Mouse (Mus musculus) MEL (cell line): ENCODE data around the gene Ggnbp2. TPM values are rescaled to one million over a fixed set of nuclear protein-coding genes. Genes with fewer than 3 reads are reported as not detected.

ENCODE experiments used
- DNase-seq: peaks from one replicate; pipeline ENCODE4 v3.0.0; 2011; ENCODE audit warnings: low read depth, low spot score
- H3K27ac ChIP-seq: 2 replicates; pipeline ENCODE4 v1.5.1; 2012; ENCODE audit warnings: low read depth, mild to moderate bottlenecking, control low read depth, low read length, moderate library complexity; ENCODE audit not compliant: control insufficient read depth
- H3K27me3 ChIP-seq, 2 experiments: fragments of 150-350 bp in 1 of 2; sonication (generic) in 1 of 2; 2 replicates each; pipeline ENCODE4 v1.6.1; 2012; ENCODE audit warnings: low read length in 2 of 2, mild to moderate bottlenecking in 2 of 2, improper control_type of control experiment in 1 of 2, moderate library complexity in 1 of 2; ENCODE audit not compliant: insufficient read depth in 2 of 2, control insufficient read depth in 1 of 2
- H3K36me3 ChIP-seq, 2 experiments: 2 replicates each; pipeline ENCODE4 v1.6.1; 2012 to 2014; ENCODE audit warnings: low read length in 2 of 2, improper control_type of control experiment in 1 of 2, inconsistent platforms in 1 of 2, mild to moderate bottlenecking in 1 of 2; ENCODE audit not compliant: insufficient read depth in 2 of 2, control insufficient read depth in 1 of 2
- H3K4me1 ChIP-seq, 2 experiments: fragments of 150-350 bp in 1 of 2; sonication (generic) in 1 of 2; 2 replicates each; pipeline ENCODE4 v1.6.1; 2012; ENCODE audit warnings: low read length in 2 of 2, improper control_type of control experiment in 1 of 2, mild to moderate bottlenecking in 1 of 2; ENCODE audit not compliant: insufficient read depth in 2 of 2, control insufficient read depth in 1 of 2
- H3K4me3 ChIP-seq, 2 experiments: fragments of 150-350 bp in 1 of 2; sonication (generic) in 1 of 2; 2 replicates each; pipeline ENCODE4 v1.5.1; 2012; ENCODE audit warnings: low read depth in 2 of 2, low read length in 2 of 2, mild to moderate bottlenecking in 2 of 2, moderate library complexity in 2 of 2, control low read depth in 1 of 2, improper control_type of control experiment in 1 of 2; ENCODE audit not compliant: control insufficient read depth in 1 of 2, insufficient read depth in 1 of 2
- H3K79me2 ChIP-seq: 2 replicates; pipeline ENCODE4 v1.6.1; 2012; ENCODE audit warnings: mild to moderate bottlenecking, low read length, moderate library complexity; ENCODE audit not compliant: control insufficient read depth, poor library complexity, insufficient read depth
- H3K9ac ChIP-seq: 2 replicates; pipeline ENCODE4 v1.6.1; 2012; ENCODE audit warnings: low read depth, mild to moderate bottlenecking, control low read depth, low read length, moderate library complexity; ENCODE audit not compliant: control insufficient read depth, poor library complexity, severe bottlenecking
- H3K9me3 ChIP-seq: fragments of 150-350 bp; sonication (generic); replicated peaks from 2 replicates; pipeline ENCODE4 v1.6.1; 2012; ENCODE audit warnings: mild to moderate bottlenecking, low read length, improper control_type of control experiment, moderate library complexity; ENCODE audit not compliant: insufficient read depth
- BHLHE40 ChIP-seq: IDR thresholded peaks from 2 replicates; pipeline ENCODE4 v1.6.1; 2012; ENCODE audit warnings: low read depth, mild to moderate bottlenecking, inconsistent platforms, low read length, improper control_type of control experiment, borderline replicate concordance
- CHD1 ChIP-seq: IDR thresholded peaks from 2 replicates; pipeline ENCODE4 v1.6.1; 2012; ENCODE audit warnings: low read depth, mild to moderate bottlenecking, inconsistent platforms, low read length, improper control_type of control experiment
- CHD2 ChIP-seq: IDR thresholded peaks from 2 replicates; pipeline ENCODE4 v1.6.1; 2011; ENCODE audit warnings: low read length, improper control_type of control experiment
- E2F4 ChIP-seq: IDR thresholded peaks from 2 replicates; pipeline ENCODE4 v1.6.1; 2011; ENCODE audit warnings: low read depth, low read length, improper control_type of control experiment, borderline replicate concordance
- ELF1 ChIP-seq: IDR thresholded peaks from 2 replicates; pipeline ENCODE4 v1.6.1; 2014; ENCODE audit warnings: low read depth, mild to moderate bottlenecking, inconsistent platforms, low read length, improper control_type of control experiment, moderate library complexity
- EP300 ChIP-seq, 2 experiments: IDR thresholded peaks; 2 replicates each; pipeline ENCODE4 v1.6.1; 2011; ENCODE audit warnings: improper control_type of control experiment in 2 of 2, low read length in 2 of 2, low read depth in 1 of 2, mild to moderate bottlenecking in 1 of 2
- GABPA ChIP-seq: IDR thresholded peaks from 2 replicates; pipeline ENCODE4 v1.6.1; 2012; ENCODE audit warnings: low read depth, mild to moderate bottlenecking, inconsistent platforms, low read length, improper control_type of control experiment, moderate library complexity
- JUND ChIP-seq: IDR thresholded peaks from 2 replicates; pipeline ENCODE4 v1.6.1; 2011; ENCODE audit warnings: low read depth, mild to moderate bottlenecking, improper control_type of control experiment, low read length
- KAT2A ChIP-seq: conservative IDR thresholded peaks from 2 replicates; pipeline ENCODE4 v1.6.1; 2012; ENCODE audit warnings: low read depth, low read length, improper control_type of control experiment, inconsistent platforms
- MAFK ChIP-seq: IDR thresholded peaks from 2 replicates; pipeline ENCODE4 v1.6.1; 2011; ENCODE audit warnings: low read depth, mild to moderate bottlenecking, low read length, improper control_type of control experiment, borderline replicate concordance
- MAZ ChIP-seq: IDR thresholded peaks from 2 replicates; pipeline ENCODE4 v1.6.1; 2012; ENCODE audit warnings: low read depth, mild to moderate bottlenecking, inconsistent platforms, low read length, improper control_type of control experiment
- MEF2A ChIP-seq: IDR thresholded peaks from 2 replicates; pipeline ENCODE4 v1.6.1; 2014; ENCODE audit warnings: low read depth, mild to moderate bottlenecking, inconsistent platforms, low read length, improper control_type of control experiment; ENCODE audit not compliant: poor library complexity, insufficient replicate concordance, severe bottlenecking; ENCODE audit errors: extremely low read depth
- MYB ChIP-seq: IDR thresholded peaks from 2 replicates; pipeline ENCODE4 v1.6.1; 2011; ENCODE audit warnings: mild to moderate bottlenecking, low read depth, low read length, improper control_type of control experiment
- MYC ChIP-seq: IDR thresholded peaks from 2 replicates; pipeline ENCODE4 v1.6.1; 2011; ENCODE audit warnings: low read depth, mild to moderate bottlenecking, low read length, improper control_type of control experiment, moderate library complexity
- NELFE ChIP-seq: IDR thresholded peaks from 2 replicates; pipeline ENCODE4 v1.6.1; 2011; ENCODE audit warnings: low read depth, low read length, improper control_type of control experiment
- POLR2A ChIP-seq, 2 experiments: IDR thresholded peaks; 2 replicates each; pipeline ENCODE4 v1.6.1; 2011 to 2012; ENCODE audit warnings: low read length in 2 of 2, mild to moderate bottlenecking in 2 of 2, control low read depth in 1 of 2, improper control_type of control experiment in 1 of 2, low read depth in 1 of 2, moderate library complexity in 1 of 2; ENCODE audit not compliant: control insufficient read depth in 1 of 2, insufficient read depth in 1 of 2, poor library complexity in 1 of 2
- RAD21 ChIP-seq: IDR thresholded peaks from 2 replicates; pipeline ENCODE4 v1.6.1; 2011; ENCODE audit warnings: mild to moderate bottlenecking, low read depth, low read length, improper control_type of control experiment
- SIN3A ChIP-seq: IDR thresholded peaks from 2 replicates; pipeline ENCODE4 v1.6.1; 2012; ENCODE audit warnings: low read length, improper control_type of control experiment, inconsistent platforms
- TAL1 ChIP-seq: IDR thresholded peaks from 2 replicates; pipeline ENCODE4 v1.6.1; 2012; ENCODE audit warnings: mild to moderate bottlenecking, inconsistent platforms, low read length, moderate library complexity, mixed read lengths
- TBP ChIP-seq: IDR thresholded peaks from 2 replicates; pipeline ENCODE4 v1.8.0; 2011; ENCODE audit warnings: low read depth, low read length, improper control_type of control experiment
- TCF12 ChIP-seq: IDR thresholded peaks from 2 replicates; pipeline ENCODE4 v1.6.1; 2014; ENCODE audit warnings: low read depth, mild to moderate bottlenecking, inconsistent platforms, low read length, improper control_type of control experiment, moderate library complexity
- USF1 ChIP-seq: IDR thresholded peaks from 2 replicates; pipeline ENCODE4 v1.6.1; 2014; ENCODE audit warnings: low read depth, mild to moderate bottlenecking, inconsistent platforms, low read length, improper control_type of control experiment, moderate library complexity
- USF2 ChIP-seq, 2 experiments: IDR thresholded peaks; 2 replicates each; pipeline ENCODE4 v1.6.1; 2011 to 2012; ENCODE audit warnings: improper control_type of control experiment in 2 of 2, low read length in 2 of 2, borderline replicate concordance in 1 of 2, inconsistent platforms in 1 of 2, low read depth in 1 of 2, mild to moderate bottlenecking in 1 of 2; ENCODE audit not compliant: insufficient read depth in 1 of 2
- ZC3H11A ChIP-seq: IDR thresholded peaks from 2 replicates; pipeline ENCODE4 v1.6.1; 2012; ENCODE audit warnings: low read depth, mild to moderate bottlenecking, inconsistent platforms, low read length, improper control_type of control experiment
- ZMIZ1 ChIP-seq: IDR thresholded peaks from 2 replicates; pipeline ENCODE4 v1.6.1; 2012; ENCODE audit warnings: low read depth, mild to moderate bottlenecking, inconsistent platforms, low read length, improper control_type of control experiment, moderate library complexity
- polyA plus RNA-seq, 2 experiments: library from polyadenylated mRNA; stranded (reverse) in 1 of 2; unstranded in 1 of 2; fragments of >175 nt in 1 of 2; fragments of >200 nt in 1 of 2; gene quantifications; 2 replicates each; pipeline versions ENCODE4 v1.2.1 to v1.2.4; 2012; ENCODE audit warnings: low replicate concordance in 2 of 2, low read depth in 1 of 2; ENCODE audit not compliant: insufficient read length in 2 of 2, insufficient read depth in 1 of 2, missing spikeins in 1 of 2
- total RNA-seq: library from RNA; depleted of rRNA; stranded (reverse); fragments of 300-350 nt; gene quantifications from 2 replicates; pipeline ENCODE4 v1.2.3, GENCODE M21; 2012

Ggnbp2 gene
- total and polyA plus RNA-seq, 3 experiments = 55.4 to 89.6 (median 83.0) TPM

DNA sequence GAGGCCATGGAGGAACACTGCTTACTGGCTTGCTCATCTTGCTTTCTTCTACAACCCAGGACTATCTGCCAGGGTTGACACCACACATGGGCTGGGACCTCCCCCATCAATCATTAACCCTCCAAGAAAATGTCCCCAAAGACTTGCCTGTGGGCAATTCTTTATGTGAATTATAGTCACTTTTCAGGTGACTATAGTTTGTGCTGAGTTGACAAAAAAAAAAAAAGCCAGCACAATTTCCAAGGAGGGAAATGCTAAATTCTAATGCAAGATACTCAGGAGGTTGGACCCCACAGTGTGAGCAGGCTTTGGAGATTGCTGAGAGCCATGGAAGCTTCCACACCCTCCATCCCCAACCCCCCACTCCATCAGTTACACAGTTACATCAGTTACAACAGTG is 77.1 kb downstream of the Ggnbp2 start:
- Histone ChIP-seq H3K27ac (no peak overlapping the region), H3K9ac (no peak overlapping the region), H3K4me3 (no peak overlapping the region), H3K36me3 (no peaks in the 10 kb centered on the region), H3K9me3 (no peaks in the 10 kb centered on the region), H3K4me1 (no peaks in the 10 kb centered on the region), H3K27me3 (peaks cover 6 to 12% of the 10 kb centered on the region in 2 experiments; a peak in 3 of 4 replicates), H3K79me2 (no peaks in the 10 kb centered on the region)
- no peak for DNase-seq
- no peak for TF ChIP-seq POLR2A (IDR thresholded peaks at IDR 0.05; ENCODE audit: control insufficient read depth in 1 of 2, insufficient read depth in 1 of 2, low read depth in 1 of 2, low read length in 2 of 2, poor library complexity in 1 of 2)
- TF ChIP-seq TBP = no peak
- TF ChIP-seq E2F4 = no peak
- no peak for TF ChIP-seq NELFE
- TF ChIP-seq MYC = no peak
- TF ChIP-seq MAFK = no peak
- no peak for TF ChIP-seq EP300 (IDR thresholded peaks at IDR 0.05; ENCODE audit: low read depth in 1 of 2, low read length in 2 of 2)
- TF ChIP-seq MAZ = no peak
- no peak for TF ChIP-seq USF2 (IDR thresholded peaks at IDR 0.05; ENCODE audit: borderline replicate concordance in 1 of 2, insufficient read depth in 1 of 2, low read depth in 1 of 2, low read length in 2 of 2)
- no peak for TF ChIP-seq USF1
- no peak for TF ChIP-seq ZC3H11A
- no peak for TF ChIP-seq RAD21
- TF ChIP-seq ZMIZ1 = no peak
- TF ChIP-seq TCF12 = no peak

DNA sequence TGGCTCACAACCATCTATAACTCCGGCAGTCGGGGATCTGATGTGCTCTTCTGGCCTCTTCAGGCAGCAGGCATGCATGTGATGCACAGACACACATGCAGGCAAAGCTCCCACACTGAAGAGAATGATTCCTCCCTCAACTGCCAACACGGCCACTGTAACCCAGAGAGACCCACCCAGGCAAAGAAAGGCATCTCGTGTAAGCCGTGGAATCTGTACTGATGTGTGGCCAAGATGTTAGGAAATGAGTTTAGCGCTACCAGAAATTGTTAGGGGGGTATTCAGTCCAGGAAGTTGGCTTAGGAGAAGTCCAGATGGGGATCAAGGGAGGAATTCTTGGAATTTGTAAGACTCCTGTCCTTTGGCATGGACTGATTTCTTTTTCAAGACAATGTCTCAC is 80.2 kb downstream of the Ggnbp2 start:
- Histone ChIP-seq H3K27ac (no peak overlapping the region), H3K9me3 (no peaks in the 10 kb centered on the region), H3K79me2 (no peaks in the 10 kb centered on the region), H3K36me3 (no peaks in the 10 kb centered on the region), H3K4me3 (no peak overlapping the region), H3K4me1 (no peaks in the 10 kb centered on the region), H3K27me3 (peaks cover 9 to 20% of the 10 kb centered on the region in 2 experiments), H3K9ac (no peak overlapping the region)
- no peak for TF ChIP-seq MAZ
- TF ChIP-seq CHD1 = no peak
- TF ChIP-seq CHD2 = no peak
- TF ChIP-seq MEF2A = no peak
- no peak for TF ChIP-seq ZMIZ1
- no peak for TF ChIP-seq SIN3A
- no peak for TF ChIP-seq MAFK
- TF ChIP-seq TAL1 = no peak
- TF ChIP-seq GABPA = no peak
- TF ChIP-seq MYC = no peak
- TF ChIP-seq NELFE = no peak
- TF ChIP-seq ZC3H11A = no peak
- TF ChIP-seq E2F4 = no peak
- no peak for TF ChIP-seq KAT2A
- TF ChIP-seq JUND = no peak
- no peak for TF ChIP-seq BHLHE40
- no peak for TF ChIP-seq TCF12
- TF ChIP-seq ELF1 = no peak
- TF ChIP-seq MYB = no peak
- no peak for DNase-seq
